ENCODE assay signal across 7 mouse cellular contexts in genomic region chr17:68004581-68005330, GRCm38 (mm10). TPM values are rescaled to one million over a fixed set of nuclear protein-coding genes. Genes with fewer than 3 reads are reported as not detected.
DNase-seq lines count a peak whose midpoint lies in the region; ATAC-seq and TF ChIP-seq lines count a peak whose summit lies in the region.

No protein-coding gene starts in this region.

- peak overlapping the region; percentile 71 for H3K9ac ChIP-seq in hindbrain, embryonic 11.5 days (ENCODE audit: low read depth, low read length)

- H3K4me1 ChIP-seq in E14TG2a.4 (replicated peaks; ENCODE audit: low read depth, low read length) = peaks cover 36% of the 10 kb centered on the region
- no peaks in the 10 kb centered on the region for H3K4me1 ChIP-seq in hindbrain, embryonic 11.5 days (replicated peaks; ENCODE audit: control insufficient read depth, insufficient read depth, low read length)

- peak; percentile 66 for DNase-seq in brain, embryonic 14.5 days (ENCODE audit: low read depth)
- peak; percentile 51 for DNase-seq in hindbrain, embryonic 11.5 days (ENCODE audit: low spot score)
- DNase-seq in lung, postnatal 25 days (ENCODE audit: low spot score) = peak; percentile 15
- no peak for DNase-seq in thymus, postnatal 4 days
- DNase-seq in gastrocnemius, postnatal 36 days = no peak

- peak; percentile 44 for ATAC-seq in hindbrain, embryonic 11.5 days (ENCODE audit: low FRiP score)
- no peak for ATAC-seq in frontal cortex, adult (ENCODE audit: low TSS enrichment)

- no peaks in the 10 kb centered on the region for H3K27me3 ChIP-seq in E14TG2a.4 (ENCODE audit: insufficient read depth, low read length)
- H3K27me3 ChIP-seq in hindbrain, embryonic 11.5 days (ENCODE audit: control insufficient read depth, insufficient read depth, low read length) = no peaks in the 10 kb centered on the region

- intact Hi-C loops in gastrocnemius, postnatal 36 days (cut with DNase I) = loop anchor here (5.0 to 10.0 kb wide), 2 partner anchors 47 to 160 kb away; no protein-coding TSS in a partner anchor

- TF ChIP-seq POLR2A in brain, embryonic 14.5 days (IDR thresholded peaks at IDR 0.05; ENCODE audit: borderline replicate concordance, extremely low read depth, insufficient read depth, insufficient read length, poor library complexity, severe bottlenecking) = no peak

- no peak for TF ChIP-seq CTCF in E14TG2a.4 (conservative IDR thresholded peaks at IDR 0.05; ENCODE audit: low read length)
- no peak for TF ChIP-seq CTCF in brain, embryonic 14.5 days (IDR thresholded peaks at IDR 0.05; ENCODE audit: borderline replicate concordance, extremely low read depth, insufficient read depth, insufficient read length)

- peak overlapping the region; percentile 85 for H3K4me3 ChIP-seq in E14TG2a.4 (replicated peaks; ENCODE audit: low read length)
- peak overlapping the region; percentile 63 for H3K4me3 ChIP-seq in hindbrain, embryonic 11.5 days (ENCODE audit: low read depth, low read length)

- H3K27ac ChIP-seq in hindbrain, embryonic 11.5 days (ENCODE audit: low read depth, low read length) = peak overlapping the region; percentile 76

- WGBS in hindbrain, embryonic 11.5 days = 8% methylated on average over 10 of the region's 10 CpGs

- no peaks in the 10 kb centered on the region for H3K36me3 ChIP-seq in E14TG2a.4 (ENCODE audit: insufficient read depth, low read length)
- no peaks in the 10 kb centered on the region for H3K36me3 ChIP-seq in hindbrain, embryonic 11.5 days (ENCODE audit: control insufficient read depth, insufficient read depth, low read length)

- H3K4me2 ChIP-seq in hindbrain, embryonic 11.5 days (replicated peaks; ENCODE audit: low read depth, low read length) = peak overlapping the region; percentile 79

- H3K9me3 ChIP-seq in E14TG2a.4 (ENCODE audit: low read length) = peaks cover 2% of the 10 kb centered on the region; the same call in 1 of the 2 replicates
- no peaks in the 10 kb centered on the region for H3K9me3 ChIP-seq in hindbrain, embryonic 11.5 days (ENCODE audit: control insufficient read depth, low read length)

RNA-seq across cellular contexts. Expression of gene Arhgap28, which starts 0.8 kb away (rescaled TPM):
- 4.8 and 9.4 TPM in 2 replicates for polyA plus RNA-seq in brain, embryonic 14.5 days (2012; rRNA removed)
- polyA plus RNA-seq in hindbrain, embryonic 11.5 days (2014; fragmentation: Nextera tagmentation; extraction: Ambion mirVana) = 35.6 and 40.2 TPM in 2 replicates
- total RNA-seq in gastrocnemius, postnatal 36 days (2021) = 1 to 10 TPM; 1.1 to 1.2 TPM

Comparison
In these comparisons a context has a peak if more than half of its experiments do, and no peak if none do; other contexts are left out.
1. DNase-seq: peak in brain, embryonic 14.5 days (single experiment), hindbrain, embryonic 11.5 days (single experiment) and lung, postnatal 25 days (single experiment); none in thymus, postnatal 4 days (single experiment) and gastrocnemius, postnatal 36 days (0 of 2).